Mouse (Mus musculus) lung, embryonic 16.5 days (tissue): ENCODE results near the gene Pkp2. TPM values are rescaled to one million over a fixed set of nuclear protein-coding genes. Genes with fewer than 3 reads are reported as not detected.
A peak's percentile ranks its signal among the peaks of the same experiment; 100 is the strongest.
"Not testable (repeated sequence)": the region's sequence is repeated elsewhere in the genome, so short reads cannot be mapped to it uniquely, and the experiment has no call there.

Source experiments
- ATAC-seq: fragments of 200-750 bp; cut with Nextera tagmentation; 2 replicates; pipeline ENCODE4 v1.8.0; 2017; ENCODE audit warnings: low read depth, mild to moderate bottlenecking, moderate library complexity
- H3K27ac ChIP-seq: fragments of 300-500 bp; sonication (generic); 2 replicates; pipeline ENCODE4 v1.5.1; 2014; ENCODE audit warnings: mild to moderate bottlenecking, control low read depth, low read length
- H3K27me3 ChIP-seq: fragments of 300-500 bp; sonication (generic); 2 replicates; pipeline ENCODE4 v1.6.1; 2014; ENCODE audit warnings: low read depth, low read length, mixed read lengths; ENCODE audit not compliant: control insufficient read depth, insufficient read depth
- H3K36me3 ChIP-seq: fragments of 300-500 bp; sonication (generic); 2 replicates; pipeline ENCODE4 v1.6.1; 2014; ENCODE audit warnings: low read length; ENCODE audit not compliant: control insufficient read depth, insufficient read depth
- H3K4me1 ChIP-seq: fragments of 300-500 bp; sonication (generic); replicated peaks from 2 replicates; pipeline ENCODE4 v1.6.1; 2014; ENCODE audit warnings: low read length, mixed read lengths; ENCODE audit not compliant: control insufficient read depth, insufficient read depth
- H3K4me2 ChIP-seq: fragments of 300-500 bp; sonication (generic); 2 replicates; pipeline ENCODE4 v1.6.1; 2014; ENCODE audit warnings: low read depth, low read length, control low read depth
- H3K4me3 ChIP-seq: fragments of 300-500 bp; sonication (generic); 2 replicates; pipeline ENCODE4 v1.5.1; 2014; ENCODE audit warnings: mild to moderate bottlenecking, low read length, control low read depth
- H3K9ac ChIP-seq: fragments of 300-500 bp; sonication (generic); 2 replicates; pipeline ENCODE4 v1.6.1; 2014; ENCODE audit warnings: low read length, control low read depth
- H3K9me3 ChIP-seq: fragments of 300-500 bp; sonication (generic); 2 replicates; pipeline ENCODE4 v1.6.1; 2016; ENCODE audit warnings: low read length; ENCODE audit not compliant: control insufficient read depth
- WGBS: fragments of 180-500 bp; shearing (Covaris S2); extraction: QIAGEN DNeasy Blood & Tissue Kit; methylation state at CpG from one replicate; pipeline ENCODE4 v1.1.7; 2014; 5-methylcytosine and 5-hydroxymethylcytosine counted together
- polyA plus RNA-seq: library from polyadenylated mRNA; unstranded; fragments of >200 nt; fragmentation: Nextera tagmentation; extraction: Ambion mirVana; gene quantifications from 2 replicates; pipeline ENCODE4 v1.2.1, GENCODE M21; 2015

Gene Pkp2
- polyA plus RNA-seq, 1 experiment from 2014 or later: 12.9 TPM

- Histone ChIP-seq H3K9ac (no peak overlapping the region), H3K4me1 (peaks cover 8% of the 10 kb centered on the region), H3K4me3 (no peak overlapping the region), H3K36me3 (no peaks in the 10 kb centered on the region; the same call in 1 of the 2 replicates), H3K27ac (no peak overlapping the region), H3K9me3 (no peaks in the 10 kb centered on the region), H3K4me2 (no peak overlapping the region), H3K27me3 (no peaks in the 10 kb centered on the region)
- WGBS: 47% methylated on average over 1 of the region's 1 CpGs
- no peak for ATAC-seq
These were observed 9.5 kb downstream of the Pkp2 start for GRCm38 (mm10) chr16:16222651-16223050.

GRCm38 (mm10) chr16:16224506-16224924, 11.4 kb downstream of the Pkp2 start:
- Histone ChIP-seq H3K36me3 (no peaks in the 10 kb centered on the region; the same call in 1 of the 2 replicates), H3K27ac (peak overlapping the region; percentile 44; the same call in 1 of the 2 replicates), H3K27me3 (no peaks in the 10 kb centered on the region), H3K9ac (no peak overlapping the region), H3K4me2 (no peak overlapping the region), H3K4me3 (no peak overlapping the region), H3K9me3 (no peaks in the 10 kb centered on the region), H3K4me1 (peaks cover 8% of the 10 kb centered on the region)
- ATAC-seq: peak; percentile 93
- WGBS: 7% methylated on average over 4 of the region's 4 CpGs

GRCm38 (mm10) chr16:16225828-16226227, 12.7 kb downstream of the Pkp2 start:
- H3K4me1 ChIP-seq: peaks cover 8% of the 10 kb centered on the region
- no peak overlapping the region for H3K27ac ChIP-seq
- H3K4me2 ChIP-seq: no peak overlapping the region
- H3K9me3 ChIP-seq: no peaks in the 10 kb centered on the region
- H3K9ac ChIP-seq: no peak overlapping the region
- no peak overlapping the region for H3K4me3 ChIP-seq
- ATAC-seq: no peak
- 93% methylated on average over 22 of the region's 22 CpGs for WGBS
- H3K36me3 ChIP-seq: no peaks in the 10 kb centered on the region; the same call in 1 of the 2 replicates
- H3K27me3 ChIP-seq: no peaks in the 10 kb centered on the region

- Histone ChIP-seq H3K9ac (no peak overlapping the region), H3K4me3 (no peak overlapping the region), H3K4me2 (no peak overlapping the region), H3K27ac (no peak overlapping the region), H3K27me3 (no peaks in the 10 kb centered on the region), H3K36me3 (no peaks in the 10 kb centered on the region; the same call in 1 of the 2 replicates), H3K4me1 (no peaks in the 10 kb centered on the region), H3K9me3 (no peaks in the 10 kb centered on the region)
- 91% methylated on average over 5 of the region's 5 CpGs for WGBS
- no peak for ATAC-seq
These were observed 17.3 kb downstream of the Pkp2 start for GRCm38 (mm10) chr16:16230439-16230838.

- H3K36me3 ChIP-seq: no peaks in the 10 kb centered on the region; the same call in 1 of the 2 replicates
- WGBS: 92% methylated on average over 2 of the region's 2 CpGs
- no peak overlapping the region for H3K4me2 ChIP-seq
- H3K27me3 ChIP-seq: no peaks in the 10 kb centered on the region
- H3K9me3 ChIP-seq: no peaks in the 10 kb centered on the region
- ATAC-seq: no peak
- no peak overlapping the region for H3K9ac ChIP-seq
- no peaks in the 10 kb centered on the region for H3K4me1 ChIP-seq
- H3K4me3 ChIP-seq: no peak overlapping the region
- H3K27ac ChIP-seq: no peak overlapping the region
These were observed 20.8 kb downstream of the Pkp2 start for GRCm38 (mm10) chr16:16233919-16234318.

- H3K4me1 ChIP-seq, H3K9me3 ChIP-seq: not testable (repeated sequence)
- 83% methylated on average over 9 of the region's 9 CpGs for WGBS
These were observed 23.6 kb downstream of the Pkp2 start for GRCm38 (mm10) chr16:16236681-16237080.

GRCm38 (mm10) chr16:16238356-16238755, 25.2 kb downstream of the Pkp2 start:
- Histone ChIP-seq H3K4me1 (no peaks in the 10 kb centered on the region), H3K4me2 (no peak overlapping the region), H3K36me3 (no peaks in the 10 kb centered on the region), H3K27me3 (no peaks in the 10 kb centered on the region), H3K9ac (no peak overlapping the region), H3K27ac (no peak overlapping the region), H3K4me3 (no peak overlapping the region), H3K9me3 (no peaks in the 10 kb centered on the region)
- 84% methylated on average over 2 of the region's 2 CpGs for WGBS
- ATAC-seq: no peak

More at GRCm38 (mm10) chr16:16236681-16237080, 23.6 kb downstream of the Pkp2 start:
- H3K4me2 ChIP-seq, H3K27ac ChIP-seq, H3K9ac ChIP-seq, H3K4me3 ChIP-seq, ATAC-seq, H3K27me3 ChIP-seq, H3K36me3 ChIP-seq: not testable (repeated sequence)

- Histone ChIP-seq H3K9ac (no peak overlapping the region), H3K4me1 (peaks cover 3% of the 10 kb centered on the region; the same call in 1 of the 2 replicates), H3K4me2 (no peak overlapping the region), H3K4me3 (no peak overlapping the region), H3K27ac (no peak overlapping the region), H3K27me3 (no peaks in the 10 kb centered on the region), H3K9me3 (no peaks in the 10 kb centered on the region), H3K36me3 (no peaks in the 10 kb centered on the region)
- WGBS: 29% methylated on average over 2 of the region's 2 CpGs
- no peak for ATAC-seq
These were observed 31.6 kb downstream of the Pkp2 start for GRCm38 (mm10) chr16:16244711-16245110.

- H3K9me3 ChIP-seq: no peaks in the 10 kb centered on the region
- 0 out of 2 replicates have a peak, but pooled peaks cover 2% of the 10 kb centered on the region for H3K4me1 ChIP-seq
- no peaks in the 10 kb centered on the region for H3K36me3 ChIP-seq
- no peak overlapping the region for H3K4me2 ChIP-seq
- no peak overlapping the region for H3K4me3 ChIP-seq
- ATAC-seq: no peak
- 29% methylated on average over 2 of the region's 2 CpGs for WGBS
- H3K27ac ChIP-seq: no peak overlapping the region
- no peaks in the 10 kb centered on the region for H3K27me3 ChIP-seq
- H3K9ac ChIP-seq: no peak overlapping the region
These were observed 37.4 kb downstream of the Pkp2 start for GRCm38 (mm10) chr16:16250470-16250869.
